In genomic region chr5:111123050-111123746, GRCm38 (mm10) we compare ENCODE assay signal across 9 mouse cellular contexts.
DNase-seq lines count a peak whose midpoint lies in the region; ATAC-seq and TF ChIP-seq lines count a peak whose summit lies in the region.
"Had no signal": no experiment of that assay in that cellular context is flagged by ENCODE, and none has a peak within 500 bp of the region (broad histone marks: within the 10 kb centered on the region; RNA-seq: fewer than 3 reads in every experiment).

No protein-coding gene starts in this region.

- 30% methylated on average over 12 of the region's 12 CpGs for WGBS in hindbrain, postnatal 0 days
- WGBS in neural tube, embryonic 14.5 days = 40% methylated on average over 12 of the region's 12 CpGs

- H3K9me3 ChIP-seq in hindbrain, postnatal 0 days (ENCODE audit: low read length) = no peaks in the 10 kb centered on the region
- H3K9me3 ChIP-seq in neural tube, embryonic 14.5 days (ENCODE audit: control insufficient read depth, low read length) = no peaks in the 10 kb centered on the region

- peak; percentile 57 for ATAC-seq in hindbrain, postnatal 0 days
- ATAC-seq in neural tube, embryonic 14.5 days (ENCODE audit: low read depth) = peak; percentile 63; the same call in 1 of the 2 replicates

- no peak overlapping the region for H3K4me2 ChIP-seq in hindbrain, postnatal 0 days (ENCODE audit: low read depth, low read length)
- no peak overlapping the region for H3K4me2 ChIP-seq in neural tube, embryonic 14.5 days (ENCODE audit: low read depth, low read length)

- peak; percentile 16 to 72 for DNase-seq in layer of hippocampus, adult 18-20 months (ENCODE audit: low spot score in 2 of 2)
- DNase-seq in layer of hippocampus, postnatal 36 days = no peak
- peak; percentile 78 for DNase-seq in brain, adult 2 months (ENCODE audit: low read depth, low spot score)
- DNase-seq in hindbrain, postnatal 0 days (ENCODE audit: low spot score) = peak; percentile 84
- no peak for DNase-seq in gastrocnemius, adult 8-10 months (ENCODE audit: low spot score in 2 of 2)
- DNase-seq in urinary bladder, adult 2 months (ENCODE audit: low spot score) = no peak
- no peak for DNase-seq in heart, adult 9 months (ENCODE audit: low spot score in 2 of 2)

- H3K4me1 ChIP-seq in hindbrain, postnatal 0 days (ENCODE audit: insufficient read depth, low read length) = peaks cover 30% of the 10 kb centered on the region
- peaks cover 39% of the 10 kb centered on the region for H3K4me1 ChIP-seq in neural tube, embryonic 14.5 days (ENCODE audit: control insufficient read depth, insufficient read depth, low read length)

- no peak overlapping the region for H3K9ac ChIP-seq in hindbrain, postnatal 0 days (replicated peaks; ENCODE audit: low read length)
- no peak overlapping the region for H3K9ac ChIP-seq in neural tube, embryonic 14.5 days (replicated peaks; ENCODE audit: low read depth, low read length)

- no peaks in the 10 kb centered on the region for H3K27me3 ChIP-seq in hindbrain, postnatal 0 days (ENCODE audit: insufficient read depth, low read length)
- H3K27me3 ChIP-seq in neural tube, embryonic 14.5 days (ENCODE audit: control insufficient read depth, insufficient read depth, low read length) = no peaks in the 10 kb centered on the region

- H3K4me3 ChIP-seq in hindbrain, postnatal 0 days (ENCODE audit: low read length) = no peak overlapping the region
- H3K4me3 ChIP-seq in neural tube, embryonic 14.5 days (ENCODE audit: low read depth, low read length) = no peak overlapping the region

- no peak for TF ChIP-seq CTCF in hindbrain, postnatal 0 days (IDR thresholded peaks at IDR 0.05; ENCODE audit: low read depth)

- no peak overlapping the region; the same call in 1 of the 2 replicates for H3K27ac ChIP-seq in hindbrain, postnatal 0 days
- peak overlapping the region; percentile 29; the same call in 1 of the 2 replicates for H3K27ac ChIP-seq in neural tube, embryonic 14.5 days (ENCODE audit: low read depth, low read length)
- H3K27ac ChIP-seq: macrophage had no signal

- no peaks in the 10 kb centered on the region for H3K36me3 ChIP-seq in hindbrain, postnatal 0 days (ENCODE audit: insufficient read depth, low read length)
- H3K36me3 ChIP-seq in neural tube, embryonic 14.5 days (ENCODE audit: control insufficient read depth, insufficient read depth, low read length) = no peaks in the 10 kb centered on the region

Comparison
In these comparisons a context has a peak if more than half of its experiments do, and no peak if none do; other contexts are left out.
1. DNase-seq: peak in layer of hippocampus, adult 18-20 months (2 of 2), brain, adult 2 months (single experiment) and hindbrain, postnatal 0 days (single experiment); none in layer of hippocampus, postnatal 36 days (0 of 2), gastrocnemius, adult 8-10 months (0 of 2), urinary bladder, adult 2 months (single experiment) and heart, adult 9 months (0 of 2).